ENCODE assay signal across 30 mouse cellular contexts in genomic region chrX:139614761-139615160, GRCm38 (mm10). TPM values are rescaled to one million over a fixed set of nuclear protein-coding genes. Genes with fewer than 3 reads are reported as not detected.
DNase-seq lines count a peak whose midpoint lies in the region; ATAC-seq and TF ChIP-seq lines count a peak whose summit lies in the region.
"Had no signal": no experiment of that assay in that cellular context is flagged by ENCODE, and none has a peak within 500 bp of the region (broad histone marks: within the 10 kb centered on the region; RNA-seq: fewer than 3 reads in every experiment).

No protein-coding gene starts in this region.

- no peaks in the 10 kb centered on the region for H3K36me3 ChIP-seq in liver, adult 2 months (ENCODE audit: control insufficient read depth, insufficient read depth, low read length)
- no peaks in the 10 kb centered on the region for H3K36me3 ChIP-seq in liver, postnatal 0 days (replicated peaks; ENCODE audit: insufficient read depth, low read length)
- H3K36me3 ChIP-seq: embryonic facial prominence, embryonic 10.5 days; embryonic facial prominence, embryonic 13.5 days; forebrain, embryonic 12.5 days; forebrain, embryonic 15.5 days; heart, embryonic 10.5 days; heart, embryonic 13.5 days had no signal

- H3K27me3 ChIP-seq in liver, adult 2 months (ENCODE audit: control insufficient read depth, insufficient read depth, low read length), result no peaks in the 10 kb centered on the region
- H3K27me3 ChIP-seq in liver, postnatal 0 days (ENCODE audit: insufficient read depth, low read length), result peaks cover 7% of the 10 kb centered on the region; the same call in 1 of the 2 replicates

- TF ChIP-seq EP300 in liver, postnatal 0 days (IDR thresholded peaks at IDR 0.05; ENCODE audit: low read depth), result no peak

- peak; percentile 10 to 24 for DNase-seq in layer of hippocampus, adult 2 months (ENCODE audit: low spot score in 2 of 2)
- DNase-seq in layer of hippocampus, postnatal 10 days (ENCODE audit: low spot score in 2 of 2), result no peak
- DNase-seq in liver, adult 2 months (ENCODE audit: extremely low read depth, low read depth, low spot score), result peak; percentile 56
- DNase-seq in liver, postnatal 0 days, result no peak
- peak; percentile 16 for DNase-seq in brain, adult 2 months (ENCODE audit: low read depth, low spot score)
- no peak for DNase-seq in left cerebral cortex, adult 18-20 months (ENCODE audit: low spot score in 2 of 2)
- no peak for DNase-seq in kidney, adult 8-10 months
- DNase-seq: adrenal gland, postnatal 10 days; adrenal gland, postnatal 36 days; cerebellum, adult 11 months; cerebellum, adult 8-10 months; cerebellum, postnatal 10 days; cerebellum, postnatal 36 days; embryo, embryonic 11 days; gastrocnemius, postnatal 25 days; heart, adult 2 months; heart, postnatal 14 days; heart, postnatal 4 days had no signal

- H3K4me3 ChIP-seq in layer of hippocampus, adult 2 months, result no peak overlapping the region
- no peak overlapping the region for H3K4me3 ChIP-seq in liver, adult 2 months (ENCODE audit: insufficient read depth, low read depth, low read length)
- no peak overlapping the region for H3K4me3 ChIP-seq in liver, postnatal 0 days (ENCODE audit: low read depth, low read length)
- H3K4me3 ChIP-seq: embryonic facial prominence, embryonic 10.5 days; embryonic facial prominence, embryonic 13.5 days; erythroblast, embryonic 14.5 days; forebrain, embryonic 12.5 days; forebrain, embryonic 15.5 days; heart, adult 2 months; heart, embryonic 10.5 days; heart, embryonic 13.5 days had no signal

- TF ChIP-seq POLR2A in liver, adult 2 months (IDR thresholded peaks at IDR 0.05; ENCODE audit: extremely low read depth, insufficient read depth, low read length), result no peak

- ATAC-seq in liver, postnatal 0 days, result no peak
- peak; percentile 40; the same call in 1 of the 2 replicates for ATAC-seq in megakaryocyte progenitor cell, adult 5-6 weeks (replicated peaks; ENCODE audit: poor library complexity)
- ATAC-seq: activated CD4-positive, CD25-positive, alpha-beta regulatory T cell, adult 4 months; forebrain, embryonic 15.5 days; hindbrain, postnatal 0 days; inflammation-experienced regulatory T-cells, adult 6 months had no signal

- H3K79me2 ChIP-seq in liver, adult 2 months (ENCODE audit: control insufficient read depth, insufficient read depth, low read length), result peaks cover 10% of the 10 kb centered on the region; the same call in 1 of the 2 replicates

- TF ChIP-seq CTCF in layer of hippocampus, adult 2 months (conservative IDR thresholded peaks at IDR 0.05), result no peak
- TF ChIP-seq CTCF in liver, adult 2 months (IDR thresholded peaks at IDR 0.05; ENCODE audit: low read depth, low read length), result no peak
- no peak for TF ChIP-seq CTCF in liver, postnatal 0 days (IDR thresholded peaks at IDR 0.05; ENCODE audit: low read depth)

- H3K9me3 ChIP-seq in liver, postnatal 0 days (ENCODE audit: low read length), result no peaks in the 10 kb centered on the region
- H3K9me3 ChIP-seq: embryonic facial prominence, embryonic 10.5 days; embryonic facial prominence, embryonic 13.5 days; forebrain, embryonic 12.5 days; forebrain, embryonic 15.5 days; heart, embryonic 10.5 days; heart, embryonic 13.5 days had no signal

- no peak overlapping the region for H3K27ac ChIP-seq in layer of hippocampus, adult 2 months
- H3K27ac ChIP-seq in liver, adult 2 months (replicated peaks; ENCODE audit: insufficient read depth, low read depth, low read length), result no peak overlapping the region
- no peak overlapping the region for H3K27ac ChIP-seq in liver, postnatal 0 days (ENCODE audit: low read depth)
- H3K27ac ChIP-seq: embryonic facial prominence, embryonic 10.5 days; embryonic facial prominence, embryonic 13.5 days; forebrain, embryonic 12.5 days; forebrain, embryonic 15.5 days; heart, adult 2 months; heart, embryonic 10.5 days; heart, embryonic 13.5 days; hindbrain, embryonic 14.5 days; hindbrain, postnatal 0 days had no signal

- 45% methylated on average over 2 of the region's 2 CpGs for WGBS in liver, adult 2 months
- WGBS in liver, postnatal 0 days (ENCODE audit: insufficient replicate concordance), result 56% methylated on average over 2 of the region's 2 CpGs

- peaks cover 5% of the 10 kb centered on the region for H3K4me1 ChIP-seq in liver, adult 2 months (ENCODE audit: control insufficient read depth, insufficient read depth, low read length)
- H3K4me1 ChIP-seq in liver, postnatal 0 days (ENCODE audit: insufficient read depth), result no peaks in the 10 kb centered on the region
- H3K4me1 ChIP-seq: embryonic facial prominence, embryonic 10.5 days; embryonic facial prominence, embryonic 13.5 days; forebrain, embryonic 12.5 days; forebrain, embryonic 15.5 days; heart, embryonic 10.5 days; heart, embryonic 13.5 days had no signal

- no peak overlapping the region for H3K9ac ChIP-seq in liver, adult 2 months (ENCODE audit: low read depth, low read length)
- H3K9ac ChIP-seq in liver, postnatal 0 days (replicated peaks), result no peak overlapping the region
- H3K9ac ChIP-seq: embryonic facial prominence, embryonic 13.5 days; forebrain, embryonic 12.5 days; forebrain, embryonic 15.5 days; heart, embryonic 13.5 days; hindbrain, embryonic 14.5 days had no signal

- no peak overlapping the region; the same call in 1 of the 2 replicates for H3K4me2 ChIP-seq in liver, postnatal 0 days (ENCODE audit: low read depth, low read length)
- H3K4me2 ChIP-seq: embryonic facial prominence, embryonic 13.5 days; forebrain, embryonic 12.5 days; forebrain, embryonic 15.5 days; heart, embryonic 13.5 days; hindbrain, embryonic 14.5 days had no signal

RNA-seq across cellular contexts. Expression of gene Rnf128, which starts 51.6 kb away (rescaled TPM):
- total RNA-seq in layer of hippocampus, adult 2 months (2021), result 10 to 100 TPM; 30.4 to 30.7 TPM
- total RNA-seq in layer of hippocampus, postnatal 10 days (2021), result 10 to 100 TPM; 13.3 to 13.7 TPM
- 74.4 and 84.5 TPM in 2 replicates for total RNA-seq in liver, adult 2 months (2014; rRNA removed)
- 40.3 and 43.8 TPM in 2 replicates for polyA plus RNA-seq in liver, adult 2 months (2012; rRNA removed)
- 91.1 and 96.0 TPM in 2 replicates for polyA plus RNA-seq in liver, postnatal 0 days (2015; fragmentation: Nextera tagmentation; extraction: Ambion mirVana)
- total RNA-seq in megakaryocyte progenitor cell, adult 5-6 weeks (2015), result 2.0 and 2.4 TPM in 2 replicates
- total RNA-seq in megakaryocyte progenitor cell, adult 5-6 weeks (2017), result 1.1 and 1.3 TPM in 2 replicates
- 10 to 100 TPM; 13.4 to 15.3 TPM for total RNA-seq in left cerebral cortex, adult 18-20 months (2021)

Comparison
In these comparisons a context has a peak if more than half of its experiments do, and no peak if none do; other contexts are left out.
1. DNase-seq: peak in layer of hippocampus, adult 2 months (2 of 2), liver, adult 2 months (single experiment) and brain, adult 2 months (single experiment); none in layer of hippocampus, postnatal 10 days (0 of 2), liver, postnatal 0 days (single experiment), left cerebral cortex, adult 18-20 months (0 of 2) and kidney, adult 8-10 months (0 of 2).
2. RNA of gene Rnf128, which starts 51.6 kb away (total RNA-seq): 74.4 to 84.5 TPM in liver, adult 2 months, 30.4 to 30.7 TPM in layer of hippocampus, adult 2 months, 13.4 to 15.3 TPM in left cerebral cortex, adult 18-20 months and 13.3 to 13.7 TPM in layer of hippocampus, postnatal 10 days; 1.1 to 2.4 TPM in megakaryocyte progenitor cell, adult 5-6 weeks; every median in the first group is over 4 times any median in the second.